Mouse (Mus musculus): Measurements from ENCODE around the gene Tnni2.
"Not testable (repeated sequence)": the region's sequence is repeated elsewhere in the genome, so short reads cannot be mapped to it uniquely, and the experiment has no call there.

Tnni2 gene

DNA sequence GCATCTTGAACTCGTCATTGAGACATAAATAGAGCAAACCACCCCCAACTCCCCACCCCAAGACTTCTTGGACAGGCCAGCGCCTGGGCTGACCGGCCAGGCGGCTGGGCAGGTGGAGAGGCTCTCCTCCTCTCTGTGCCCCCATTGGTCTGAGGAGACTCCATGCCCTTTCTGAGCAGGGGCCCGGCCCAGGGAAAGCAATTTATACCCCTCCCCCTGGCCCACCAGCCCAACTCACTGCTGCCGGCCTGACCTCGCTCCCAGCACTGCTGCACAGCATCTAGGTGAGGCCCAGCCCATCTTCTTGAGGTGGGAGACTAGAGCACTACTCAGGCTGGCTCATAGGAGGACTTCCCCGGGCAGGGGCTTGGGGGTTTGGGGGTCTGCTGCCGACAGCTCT is at the start of gene Tnni2:
Gene Tnni2, plus strand, starts transcription at position 224 of the 400 bp plus-strand sequence.
- no peak for DNase-seq

GRCm38 (mm10) chr7:142393191-142393590 is 48.4 kb upstream of the Tnni2 start:
- no peak for DNase-seq

DNA sequence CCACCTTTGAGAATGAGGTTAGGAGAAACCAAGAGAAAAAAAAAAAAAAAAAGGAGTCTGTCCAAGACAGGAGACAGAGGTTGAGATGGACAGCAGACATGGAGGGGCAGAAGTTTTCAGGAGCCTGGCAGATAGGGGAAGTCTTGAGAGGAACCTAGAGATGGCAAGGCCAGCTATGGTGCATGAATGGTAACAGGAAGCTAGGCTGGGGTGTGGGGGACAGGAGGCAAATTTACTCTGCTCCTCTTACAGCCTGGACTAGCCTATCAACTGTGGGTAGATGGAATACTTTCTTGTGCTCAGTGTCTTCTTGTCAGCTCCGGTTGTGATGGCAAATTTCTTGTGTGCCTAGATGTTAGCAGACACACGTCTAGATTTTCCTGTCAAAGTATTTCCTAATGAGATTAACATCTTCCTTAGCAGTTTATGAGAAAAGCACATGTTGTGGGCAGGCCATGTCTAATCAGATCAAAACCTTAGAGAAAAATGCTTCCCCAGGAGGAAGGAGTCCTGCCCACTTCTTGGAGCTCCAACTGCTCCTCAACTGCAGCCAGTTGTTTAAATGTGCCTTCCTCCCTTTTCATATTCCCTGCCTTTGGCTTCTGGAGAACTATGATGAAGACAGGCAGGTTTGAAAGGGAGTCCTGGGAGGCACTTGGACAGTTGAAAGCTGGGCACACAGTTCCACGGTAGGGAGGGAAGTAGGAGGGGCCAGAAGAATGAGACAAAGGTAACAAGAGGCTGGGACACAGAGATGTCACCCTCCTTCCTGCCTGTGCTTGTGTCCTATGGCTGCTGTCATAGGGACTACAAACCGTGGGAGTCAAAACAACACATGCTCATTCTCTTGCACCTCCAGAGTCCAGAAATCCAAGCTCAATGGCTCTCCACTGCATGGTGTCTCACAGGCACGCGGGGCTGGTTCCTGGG is 47.1 kb upstream of the Tnni2 start:
- no peak for DNase-seq

GRCm38 (mm10) chr7:142395472-142395871 is 46.1 kb upstream of the Tnni2 start:
- no peak for DNase-seq

- no peak for DNase-seq
Observed at GRCm38 (mm10) chr7:142396611-142397010, 45.0 kb upstream of the Tnni2 start.

DNA sequence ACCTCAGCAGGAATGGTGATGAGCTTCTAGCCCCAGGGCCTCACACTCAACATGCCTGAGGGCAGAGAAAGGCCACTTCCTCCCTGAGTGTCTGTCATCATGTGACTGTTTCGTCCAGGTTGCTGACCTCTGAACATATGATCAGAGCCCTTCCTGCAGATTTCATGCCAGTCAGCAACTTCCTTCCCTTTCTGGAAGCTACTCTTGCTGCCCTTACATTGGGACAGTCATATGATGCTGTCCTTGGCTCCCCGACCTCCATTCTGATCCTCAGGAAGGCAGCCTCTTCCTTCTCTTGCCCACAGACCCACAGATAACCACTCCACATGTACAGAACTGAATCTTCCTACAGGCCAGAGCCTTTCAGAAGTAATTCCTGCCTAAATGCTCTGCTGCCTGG is 43.6 kb upstream of the Tnni2 start:
- DNase-seq = no peak

GRCm38 (mm10) chr7:142399250-142399649 is 42.4 kb upstream of the Tnni2 start:
- DNase-seq = no peak

- no peak for DNase-seq
Observed at GRCm38 (mm10) chr7:142400112-142400749, 41.4 kb upstream of the Tnni2 start.

GRCm38 (mm10) chr7:142400750-142401142 is 40.9 kb upstream of the Tnni2 start:
- DNase-seq = no peak

GRCm38 (mm10) chr7:142403591-142403990 is 38.0 kb upstream of the Tnni2 start:
- no peak for DNase-seq

DNA sequence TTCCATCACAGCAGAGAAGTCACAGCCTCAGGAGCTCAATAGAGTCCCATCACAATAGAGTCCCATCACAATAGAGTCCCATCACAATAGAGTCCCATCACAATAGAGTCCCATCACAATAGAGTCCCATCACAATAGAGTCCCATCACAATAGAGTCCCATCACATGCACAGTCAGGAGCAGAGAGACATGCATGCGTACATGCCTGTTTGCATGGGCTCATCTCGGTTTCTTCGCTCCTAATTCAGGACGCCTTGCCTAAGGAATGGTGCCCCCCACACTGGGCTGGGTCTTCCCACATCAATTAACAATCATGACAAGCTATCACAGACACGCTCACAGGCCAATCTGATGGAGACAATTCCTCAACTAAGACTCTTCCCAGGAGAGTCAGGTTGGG is 36.5 kb upstream of the Tnni2 start:
- DNase-seq = not testable (repeated sequence)

- no peak for DNase-seq
Observed at GRCm38 (mm10) chr7:142407935-142408334, 33.7 kb upstream of the Tnni2 start.

DNA sequence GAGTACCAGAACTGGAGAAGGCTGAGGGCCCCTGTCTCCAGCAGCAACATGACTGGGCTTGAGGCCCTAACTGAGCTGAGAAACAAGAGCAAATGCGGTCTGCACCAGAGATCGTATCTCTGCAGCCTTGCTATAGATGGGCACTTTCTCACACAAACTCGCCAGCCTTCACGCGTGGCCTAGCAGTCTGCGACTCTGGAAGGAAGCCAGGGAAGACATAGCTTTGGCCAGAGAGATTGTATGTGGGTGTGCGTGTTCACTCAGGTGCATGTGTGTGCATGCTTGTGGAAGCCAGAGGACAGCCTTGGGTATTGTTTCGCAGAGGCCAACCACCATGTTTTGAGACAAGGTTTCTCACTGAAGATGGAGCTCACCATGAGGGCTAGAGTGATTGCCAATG is 32.9 kb upstream of the Tnni2 start:
- DNase-seq = no peak

- no peak for DNase-seq
Observed at GRCm38 (mm10) chr7:142409603-142410002, 32.0 kb upstream of the Tnni2 start.

- DNase-seq = no peak
Observed at GRCm38 (mm10) chr7:142413285-142413684, 28.3 kb upstream of the Tnni2 start.

DNA sequence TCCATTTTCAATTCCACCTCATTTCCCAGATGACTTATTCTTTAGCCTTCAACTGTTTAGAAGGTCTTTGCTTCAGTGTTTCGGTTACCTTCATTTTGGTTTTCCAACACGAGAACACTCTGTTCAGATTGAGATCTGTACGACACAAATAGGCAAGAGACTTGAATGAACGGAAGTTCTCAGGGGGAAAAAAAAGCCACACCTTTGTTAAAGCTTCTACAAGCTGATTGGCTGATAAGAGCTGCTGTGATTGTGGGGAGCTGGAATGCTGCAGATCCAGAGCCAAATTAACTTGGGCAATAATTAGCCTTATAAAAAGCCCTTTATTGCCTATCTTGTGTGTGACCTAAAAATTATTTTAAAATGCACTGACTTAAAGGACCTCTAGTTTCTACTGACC is 26.3 kb upstream of the Tnni2 start:
- no peak for DNase-seq

GRCm38 (mm10) chr7:142416225-142416624 is 25.4 kb upstream of the Tnni2 start:
- no peak for DNase-seq

GRCm38 (mm10) chr7:142418027-142418426 is 23.6 kb upstream of the Tnni2 start:
- no peak for DNase-seq

DNA sequence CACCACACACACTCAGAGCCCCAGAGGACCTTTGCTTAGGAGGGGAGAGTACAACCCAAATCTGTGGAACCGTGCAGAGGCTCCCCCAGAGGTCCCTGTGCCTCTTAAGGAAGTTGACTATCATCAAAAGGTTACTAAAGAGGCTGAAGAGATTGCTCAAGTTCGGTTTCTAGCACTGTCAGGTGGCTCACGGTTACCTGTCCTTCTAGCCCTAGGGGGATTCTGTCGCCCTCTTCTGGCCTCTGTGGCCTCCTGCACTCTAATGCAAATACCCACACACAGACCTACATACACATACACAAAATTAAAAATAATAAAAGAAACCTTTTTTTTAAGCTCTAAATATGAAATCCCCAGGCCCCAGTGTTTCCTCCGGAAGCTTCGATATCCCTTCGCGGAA is 22.9 kb upstream of the Tnni2 start:
- no peak for DNase-seq

GRCm38 (mm10) chr7:142419887-142420286 is 21.7 kb upstream of the Tnni2 start:
- DNase-seq = no peak

DNA sequence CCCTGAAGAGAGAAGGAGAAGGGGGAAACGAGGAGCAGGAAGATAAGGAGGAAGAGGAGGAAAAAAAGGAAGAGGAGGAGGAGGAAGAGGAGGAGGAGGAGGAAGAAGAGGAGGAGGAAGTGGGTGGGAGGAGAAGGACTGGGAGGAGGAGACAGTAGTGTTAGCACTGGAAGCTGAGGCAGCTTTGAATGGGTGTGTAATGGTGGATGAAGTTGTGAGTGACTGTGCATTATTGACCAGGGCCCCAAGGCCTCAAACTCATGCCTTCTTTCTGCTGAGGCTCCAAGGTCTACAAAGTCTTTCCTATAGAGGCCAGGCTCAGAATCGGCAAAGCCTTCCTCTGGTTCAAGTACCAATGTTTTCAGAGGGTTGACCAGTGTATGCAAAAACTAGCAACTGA is 19.8 kb upstream of the Tnni2 start:
- no peak for DNase-seq

DNA sequence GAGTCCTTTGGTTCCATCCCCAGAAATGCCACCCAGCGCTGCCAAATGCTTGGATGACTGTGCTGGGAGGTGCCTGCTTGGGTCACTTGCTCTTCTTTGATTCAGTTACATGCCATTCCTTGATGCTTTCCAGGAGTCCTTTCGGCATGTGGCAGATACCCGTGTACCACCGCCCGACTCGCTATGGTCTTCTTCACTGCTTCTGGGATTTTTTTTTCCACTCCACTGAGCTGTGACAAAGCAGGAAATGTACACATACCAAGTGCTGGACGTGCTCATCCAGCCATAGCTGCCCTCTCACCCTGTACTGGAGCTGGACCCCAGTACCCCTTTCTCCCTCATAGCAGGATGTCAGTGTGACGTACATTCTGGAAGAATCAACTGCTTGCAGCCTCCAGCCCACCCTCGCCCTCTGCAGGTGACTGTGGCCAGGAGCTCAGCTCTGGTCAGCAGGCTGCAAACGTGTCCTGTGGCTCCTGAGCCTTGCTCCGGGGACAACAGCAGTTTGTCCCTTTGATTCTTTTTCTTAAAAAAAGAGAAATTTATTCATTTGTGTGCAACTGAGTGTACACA is 15.9 kb upstream of the Tnni2 start:
- DNase-seq = peak; percentile 71 to 80

DNA sequence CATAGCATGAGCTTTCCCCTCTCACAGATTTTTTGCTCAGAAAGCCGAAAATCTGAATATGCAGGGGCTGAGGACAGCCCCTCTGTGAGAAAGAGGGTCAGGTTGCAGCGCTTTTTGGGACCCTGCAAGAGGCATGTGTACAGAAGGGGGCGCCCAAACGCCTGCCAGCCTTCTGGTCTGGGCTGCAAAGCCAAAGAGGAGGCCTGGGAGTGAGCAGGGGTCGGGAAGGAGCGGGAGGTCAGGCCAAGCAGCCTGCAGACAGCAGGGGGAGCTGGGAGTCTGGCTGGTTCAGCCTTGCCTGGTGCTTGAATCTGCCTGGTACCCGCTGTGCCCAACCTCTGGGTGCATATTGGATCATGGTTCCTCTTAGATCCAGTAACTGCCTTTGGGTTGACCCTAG is 13.4 kb upstream of the Tnni2 start:
- peak in 1 of 2 experiments; percentile 54 for DNase-seq

DNA sequence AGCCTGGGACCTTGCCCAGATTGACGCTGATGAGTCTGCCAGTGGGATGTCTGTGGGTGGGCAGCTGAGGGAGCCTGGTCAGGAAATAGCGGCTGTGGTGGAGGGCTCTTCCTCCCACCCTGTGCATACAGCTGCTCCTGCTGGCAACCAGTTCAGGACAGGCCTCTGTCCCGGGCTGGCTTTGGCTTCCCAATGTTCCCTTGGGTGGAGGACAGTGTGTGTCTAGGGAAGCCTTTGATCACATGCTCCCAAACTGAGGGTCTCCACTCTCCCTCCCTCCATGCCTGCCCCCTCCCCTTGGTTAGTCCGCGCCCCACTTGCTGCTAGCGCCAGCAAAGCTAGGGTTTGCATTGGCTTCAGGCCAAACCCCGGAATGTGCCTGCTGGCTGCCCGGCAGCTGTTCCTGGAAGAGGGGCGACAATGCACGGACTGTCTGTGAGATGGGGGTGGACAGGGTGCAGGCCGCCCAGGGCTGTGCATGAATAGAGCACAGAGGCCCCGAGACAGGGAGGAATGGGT is 11.4 kb upstream of the Tnni2 start:
- DNase-seq = peak in 1 of 2 experiments; percentile 42
